ENCODE assay signal across 18 mouse cellular contexts in the genomic region with DNA sequence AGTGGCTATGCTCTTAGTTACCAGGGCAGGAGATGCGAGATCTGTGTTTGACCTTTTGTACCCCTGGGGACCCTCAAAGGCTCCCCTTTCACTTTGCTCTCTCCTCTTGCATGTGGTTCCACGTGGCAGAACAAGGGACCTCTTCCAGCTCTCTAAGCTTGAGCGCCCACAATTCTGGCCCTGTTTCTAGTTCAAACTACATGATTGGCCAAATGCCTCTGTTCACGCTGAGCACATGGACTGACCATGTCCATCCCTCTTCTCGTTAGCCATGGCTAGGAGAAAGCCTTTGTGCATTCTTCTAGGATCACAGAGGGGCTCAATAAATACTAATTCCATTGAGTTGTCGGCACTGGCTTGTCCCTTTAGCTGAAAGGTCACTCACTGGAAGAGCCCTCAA. TPM values are rescaled to one million over a fixed set of nuclear protein-coding genes. Genes with fewer than 3 reads are reported as not detected.
DNase-seq lines count a peak whose midpoint lies in the region; ATAC-seq and TF ChIP-seq lines count a peak whose summit lies in the region.
"Had no signal": no experiment of that assay in that cellular context is flagged by ENCODE, and none has a peak within 500 bp of the region (broad histone marks: within the 10 kb centered on the region; RNA-seq: fewer than 3 reads in every experiment).

No protein-coding gene starts in this region.

- WGBS in heart, embryonic 10.5 days, result 82% methylated on average over 6 of the region's 6 CpGs
- WGBS in kidney, adult 2 months, result 54% methylated on average over 6 of the region's 6 CpGs
- 55% methylated on average over 6 of the region's 6 CpGs for WGBS in midbrain, embryonic 10.5 days
- 49% methylated on average over 6 of the region's 6 CpGs for WGBS in midbrain, embryonic 15.5 days

- ATAC-seq in midbrain, embryonic 15.5 days (replicated peaks), result no peak
- ATAC-seq: forebrain, embryonic 16.5 days; intestine, postnatal 0 days had no signal

- no peak overlapping the region for H3K4me3 ChIP-seq in heart, embryonic 10.5 days
- H3K4me3 ChIP-seq in kidney, adult 2 months (ENCODE audit: insufficient read depth, low read depth, low read length), result no peak overlapping the region
- H3K4me3 ChIP-seq in midbrain, embryonic 10.5 days, result no peak overlapping the region
- no peak overlapping the region for H3K4me3 ChIP-seq in midbrain, embryonic 15.5 days
- H3K4me3 ChIP-seq: erythroblast, embryonic 14.5 days; hindbrain, embryonic 13.5 days; midbrain, embryonic 12.5 days; neural tube, embryonic 13.5 days had no signal

- H3K9me3 ChIP-seq in heart, embryonic 10.5 days, result no peaks in the 10 kb centered on the region
- H3K9me3 ChIP-seq in midbrain, embryonic 10.5 days (replicated peaks), result no peaks in the 10 kb centered on the region
- H3K9me3 ChIP-seq in midbrain, embryonic 15.5 days, result no peaks in the 10 kb centered on the region
- H3K9me3 ChIP-seq: hindbrain, embryonic 13.5 days; midbrain, embryonic 12.5 days; neural tube, embryonic 13.5 days had no signal

- H3K36me3 ChIP-seq in heart, embryonic 10.5 days, result no peaks in the 10 kb centered on the region
- no peaks in the 10 kb centered on the region for H3K36me3 ChIP-seq in kidney, adult 2 months (ENCODE audit: control insufficient read depth, insufficient read depth, low read length)
- no peaks in the 10 kb centered on the region for H3K36me3 ChIP-seq in midbrain, embryonic 10.5 days
- no peaks in the 10 kb centered on the region for H3K36me3 ChIP-seq in midbrain, embryonic 15.5 days (replicated peaks)
- H3K36me3 ChIP-seq: hindbrain, embryonic 13.5 days; midbrain, embryonic 12.5 days; neural tube, embryonic 13.5 days had no signal

- TF ChIP-seq CTCF in kidney, adult 2 months (conservative IDR thresholded peaks at IDR 0.05; ENCODE audit: insufficient read depth, insufficient read length, low read depth, low read length), result no peak

- no peak for TF ChIP-seq POLR2A in kidney, adult 2 months (IDR thresholded peaks at IDR 0.05; ENCODE audit: low read depth, low read length)

- H3K9ac ChIP-seq in midbrain, embryonic 15.5 days, result no peak overlapping the region
- H3K9ac ChIP-seq: hindbrain, embryonic 13.5 days; midbrain, embryonic 12.5 days; neural tube, embryonic 13.5 days had no signal

- H3K4me1 ChIP-seq in heart, embryonic 10.5 days, result peaks cover 10% of the 10 kb centered on the region; the same call in 1 of the 2 replicates
- no peaks in the 10 kb centered on the region for H3K4me1 ChIP-seq in kidney, adult 2 months (ENCODE audit: control insufficient read depth, insufficient read depth, low read length)
- peaks cover 7% of the 10 kb centered on the region; the same call in 1 of the 2 replicates for H3K4me1 ChIP-seq in midbrain, embryonic 10.5 days
- H3K4me1 ChIP-seq in midbrain, embryonic 15.5 days, result no peaks in the 10 kb centered on the region
- H3K4me1 ChIP-seq: hindbrain, embryonic 13.5 days; midbrain, embryonic 12.5 days had no signal

- DNase-seq in cerebellum, postnatal 10 days, result peak; percentile 56 to 64
- no peak for DNase-seq in cerebellum, adult 18-20 months
- DNase-seq in heart, embryonic 10.5 days (ENCODE audit: low spot score), result no peak
- DNase-seq in heart, adult 9 months (ENCODE audit: low spot score in 2 of 2), result no peak
- peak; percentile 69 for DNase-seq in kidney, adult 2 months
- no peak for DNase-seq in kidney, postnatal 10 days
- no peak for DNase-seq in midbrain, embryonic 10.5 days (ENCODE audit: low spot score)
- DNase-seq: thymus, adult 2 months; thymus, postnatal 36 days had no signal

- no peaks in the 10 kb centered on the region for H3K27me3 ChIP-seq in heart, embryonic 10.5 days (ENCODE audit: insufficient read depth, poor library complexity, severe bottlenecking)
- no peaks in the 10 kb centered on the region for H3K27me3 ChIP-seq in kidney, adult 2 months (replicated peaks; ENCODE audit: control insufficient read depth, insufficient read depth, low read length)
- no peaks in the 10 kb centered on the region for H3K27me3 ChIP-seq in midbrain, embryonic 10.5 days (ENCODE audit: low read depth, poor library complexity, severe bottlenecking)
- no peaks in the 10 kb centered on the region for H3K27me3 ChIP-seq in midbrain, embryonic 15.5 days (replicated peaks)
- H3K27me3 ChIP-seq: CH12.LX; hindbrain, embryonic 13.5 days; midbrain, embryonic 12.5 days; neural tube, embryonic 13.5 days had no signal

- 0 out of 2 replicates have a peak overlapping the region, but pooled peaks have one; percentile 5 for H3K27ac ChIP-seq in heart, embryonic 10.5 days
- no peak overlapping the region for H3K27ac ChIP-seq in kidney, adult 2 months (ENCODE audit: insufficient read depth, low read depth, low read length)
- peak overlapping the region; percentile 33; the same call in 1 of the 2 replicates for H3K27ac ChIP-seq in midbrain, embryonic 10.5 days (replicated peaks)
- H3K27ac ChIP-seq in midbrain, embryonic 15.5 days, result no peak overlapping the region
- H3K27ac ChIP-seq: hindbrain, embryonic 13.5 days; midbrain, embryonic 12.5 days; neural tube, embryonic 13.5 days had no signal

- H3K4me2 ChIP-seq in midbrain, embryonic 15.5 days, result no peak overlapping the region
- H3K4me2 ChIP-seq: hindbrain, embryonic 13.5 days; liver, embryonic 11.5 days; midbrain, embryonic 12.5 days; neural tube, embryonic 13.5 days had no signal

RNA-seq across cellular contexts. Expression of a gene that starts 51.0 kb away (rescaled TPM):
- polyA plus RNA-seq in heart, embryonic 10.5 days (2016; fragmentation: Nextera tagmentation; extraction: Ambion mirVana), result 31.4 and 51.0 TPM in 2 replicates
- 4.2 and 5.4 TPM in 2 replicates for polyA plus RNA-seq in kidney, adult 2 months (2012; rRNA removed)
- 6.1 and 7.6 TPM in 2 replicates for polyA plus RNA-seq in midbrain, embryonic 10.5 days (2016; fragmentation: Nextera tagmentation; extraction: Ambion mirVana)
- polyA plus RNA-seq in midbrain, embryonic 15.5 days (2015; fragmentation: Nextera tagmentation; extraction: Ambion mirVana), result 4.8 and 5.2 TPM in 2 replicates
- polyA plus RNA-seq: erythroblast, embryonic 14.5 days had no signal

Comparison
In these comparisons a context has a peak if more than half of its experiments do, and no peak if none do; other contexts are left out.
1. DNase-seq: peak in cerebellum, postnatal 10 days (2 of 2) and kidney, adult 2 months (single experiment); none in cerebellum, adult 18-20 months (0 of 2), heart, embryonic 10.5 days (single experiment), heart, adult 9 months (0 of 2), kidney, postnatal 10 days (single experiment) and midbrain, embryonic 10.5 days (single experiment).
2. H3K27ac ChIP-seq: peak in heart, embryonic 10.5 days (single experiment) and midbrain, embryonic 10.5 days (single experiment); none in kidney, adult 2 months (single experiment) and midbrain, embryonic 15.5 days (single experiment).